Mouse (Mus musculus): ENCODE measurements around the gene Psd. TPM values are rescaled to one million over a fixed set of nuclear protein-coding genes. Genes with fewer than 3 reads are reported as not detected.

Gene Psd
- polyA plus RNA-seq, 1 experiment from 2014 or later: 99.1 TPM

GRCm38 (mm10) chr19:46287566-46287965 lies 39.4 kb downstream of the Psd start:
- H3K4me3 ChIP-seq (ENCODE audit: low read length): no peak overlapping the region
- H3K4me1 ChIP-seq (ENCODE audit: control insufficient read depth, insufficient read depth, low read depth, low read length): no peaks in the 10 kb centered on the region
- ATAC-seq: no peak
- no peaks in the 10 kb centered on the region for H3K9me3 ChIP-seq (ENCODE audit: control insufficient read depth, low read length)
- no peak overlapping the region for H3K9ac ChIP-seq (ENCODE audit: low read depth, low read length)
- H3K27me3 ChIP-seq (replicated peaks; ENCODE audit: control insufficient read depth, insufficient read depth, low read length): no peaks in the 10 kb centered on the region; the same call in 1 of the 2 replicates
- H3K27ac ChIP-seq (ENCODE audit: low read depth, low read length): no peak overlapping the region
- peaks cover 24% of the 10 kb centered on the region for H3K36me3 ChIP-seq (ENCODE audit: control insufficient read depth, insufficient read depth, low read length)
- 82% methylated on average over 3 of the region's 3 CpGs for WGBS
- H3K4me2 ChIP-seq (ENCODE audit: low read length): no peak overlapping the region

DNA sequence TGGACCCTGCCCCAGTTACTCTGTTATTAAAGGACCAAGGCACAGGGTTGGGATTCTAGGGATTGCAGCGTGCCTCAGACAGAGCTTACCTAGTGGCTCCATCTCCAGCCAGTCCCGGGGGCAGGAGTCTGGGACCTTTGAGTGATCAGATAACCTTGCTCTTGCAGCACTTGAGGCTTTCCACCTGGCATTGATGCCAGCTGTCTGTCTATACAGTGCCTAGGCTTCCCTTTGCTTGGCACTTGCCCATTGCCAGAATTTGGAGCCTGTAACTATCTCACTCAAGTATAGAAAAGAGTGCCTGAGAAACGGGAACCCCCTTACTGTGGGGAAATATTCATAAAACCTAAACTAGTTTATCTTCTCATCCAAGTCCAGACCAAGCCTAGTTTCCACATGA lies 40.0 kb downstream of the Psd start:
- no peak overlapping the region for H3K4me2 ChIP-seq (ENCODE audit: low read length)
- H3K4me3 ChIP-seq (ENCODE audit: low read length): no peak overlapping the region
- H3K27ac ChIP-seq (ENCODE audit: low read depth, low read length): no peak overlapping the region
- H3K27me3 ChIP-seq (replicated peaks; ENCODE audit: control insufficient read depth, insufficient read depth, low read length): no peaks in the 10 kb centered on the region; the same call in 1 of the 2 replicates
- no peak for ATAC-seq
- no peaks in the 10 kb centered on the region for H3K4me1 ChIP-seq (ENCODE audit: control insufficient read depth, insufficient read depth, low read depth, low read length)
- WGBS: 91% methylated on average over 3 of the region's 3 CpGs
- no peak overlapping the region for H3K9ac ChIP-seq (ENCODE audit: low read depth, low read length)
- peaks cover 30% of the 10 kb centered on the region for H3K36me3 ChIP-seq (ENCODE audit: control insufficient read depth, insufficient read depth, low read length)
- H3K9me3 ChIP-seq (ENCODE audit: control insufficient read depth, low read length): no peaks in the 10 kb centered on the region

DNA sequence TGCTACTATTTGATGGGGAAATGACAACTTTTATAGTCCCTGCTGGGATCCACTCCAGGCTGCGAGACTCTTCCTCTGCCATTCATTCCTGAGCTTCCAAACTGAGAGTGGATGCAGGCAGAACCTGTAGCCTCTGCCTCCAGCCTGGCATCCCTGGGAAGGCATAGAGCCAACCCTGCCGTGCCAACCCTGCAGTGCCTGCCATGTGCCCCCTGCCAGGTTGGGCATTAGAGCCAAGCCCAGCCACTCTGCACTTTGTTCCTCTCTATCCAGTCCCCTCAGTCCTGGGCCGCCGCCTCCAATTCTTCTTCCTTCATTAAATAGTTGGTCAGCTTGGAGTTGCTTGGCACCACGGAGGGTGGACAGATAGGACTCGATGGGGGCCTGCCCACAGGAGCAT lies 40.9 kb downstream of the Psd start:
- WGBS: 78% methylated on average over 6 of the region's 6 CpGs
- H3K36me3 ChIP-seq (ENCODE audit: control insufficient read depth, insufficient read depth, low read length): peaks cover 36% of the 10 kb centered on the region
- no peaks in the 10 kb centered on the region for H3K4me1 ChIP-seq (ENCODE audit: control insufficient read depth, insufficient read depth, low read depth, low read length)
- H3K4me2 ChIP-seq (ENCODE audit: low read length): no peak overlapping the region
- H3K9ac ChIP-seq (ENCODE audit: low read depth, low read length): no peak overlapping the region
- ATAC-seq: no peak
- no peaks in the 10 kb centered on the region for H3K9me3 ChIP-seq (ENCODE audit: control insufficient read depth, low read length)
- no peak overlapping the region for H3K27ac ChIP-seq (ENCODE audit: low read depth, low read length)
- H3K4me3 ChIP-seq (ENCODE audit: low read length): no peak overlapping the region
- H3K27me3 ChIP-seq (replicated peaks; ENCODE audit: control insufficient read depth, insufficient read depth, low read length): no peaks in the 10 kb centered on the region

DNA sequence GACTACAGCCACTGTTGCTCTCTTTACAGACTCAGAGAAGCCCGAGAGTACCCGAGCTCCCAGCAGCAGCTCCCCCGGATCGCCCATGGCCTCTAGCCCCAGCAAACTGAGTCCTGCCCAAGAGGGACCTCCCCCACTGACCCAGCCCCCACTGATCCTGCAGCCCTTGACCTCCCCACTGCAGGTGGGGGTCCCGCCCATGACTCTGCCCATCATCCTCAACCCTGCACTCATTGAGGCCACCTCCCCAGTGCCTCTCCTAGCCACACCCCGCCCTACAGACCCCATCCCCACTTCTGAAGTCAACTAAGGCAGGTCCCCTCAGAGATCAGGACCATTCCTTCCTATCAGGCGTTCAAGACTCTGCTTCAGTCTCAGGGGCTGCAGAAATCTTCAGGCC lies 41.3 kb downstream of the Psd start:
- H3K4me1 ChIP-seq (ENCODE audit: control insufficient read depth, insufficient read depth, low read depth, low read length): no peaks in the 10 kb centered on the region
- H3K36me3 ChIP-seq (ENCODE audit: control insufficient read depth, insufficient read depth, low read length): peaks cover 39% of the 10 kb centered on the region
- no peaks in the 10 kb centered on the region for H3K9me3 ChIP-seq (ENCODE audit: control insufficient read depth, low read length)
- WGBS: 91% methylated on average over 7 of the region's 7 CpGs
- no peak overlapping the region for H3K27ac ChIP-seq (ENCODE audit: low read depth, low read length)
- ATAC-seq: no peak
- no peak overlapping the region for H3K9ac ChIP-seq (ENCODE audit: low read depth, low read length)
- H3K4me3 ChIP-seq (ENCODE audit: low read length): no peak overlapping the region
- H3K4me2 ChIP-seq (ENCODE audit: low read length): no peak overlapping the region
- H3K27me3 ChIP-seq (replicated peaks; ENCODE audit: control insufficient read depth, insufficient read depth, low read length): no peaks in the 10 kb centered on the region

GRCm38 (mm10) chr19:46284686-46285085 lies 42.3 kb downstream of the Psd start:
- H3K9ac ChIP-seq (ENCODE audit: low read depth, low read length): no peak overlapping the region
- no peaks in the 10 kb centered on the region for H3K27me3 ChIP-seq (replicated peaks; ENCODE audit: control insufficient read depth, insufficient read depth, low read length)
- no peaks in the 10 kb centered on the region for H3K9me3 ChIP-seq (ENCODE audit: control insufficient read depth, low read length)
- peaks cover 47% of the 10 kb centered on the region for H3K36me3 ChIP-seq (ENCODE audit: control insufficient read depth, insufficient read depth, low read length)
- no peak overlapping the region for H3K27ac ChIP-seq (ENCODE audit: low read depth, low read length)
- no peak overlapping the region for H3K4me3 ChIP-seq (ENCODE audit: low read length)
- WGBS: 91% methylated on average over 4 of the region's 4 CpGs
- no peak overlapping the region for H3K4me2 ChIP-seq (ENCODE audit: low read length)
- H3K4me1 ChIP-seq (ENCODE audit: control insufficient read depth, insufficient read depth, low read depth, low read length): no peaks in the 10 kb centered on the region
- no peak for ATAC-seq

GRCm38 (mm10) chr19:46282081-46282849 lies 44.7 kb downstream of the Psd start:
- Histone ChIP-seq H3K4me1 (ENCODE audit: control insufficient read depth, insufficient read depth, low read depth, low read length) (no peaks in the 10 kb centered on the region), H3K27me3 (replicated peaks; ENCODE audit: control insufficient read depth, insufficient read depth, low read length) (no peaks in the 10 kb centered on the region), H3K4me3 (ENCODE audit: low read length) (no peak overlapping the region), H3K9ac (ENCODE audit: low read depth, low read length) (no peak overlapping the region), H3K36me3 (ENCODE audit: control insufficient read depth, insufficient read depth, low read length) (peaks cover 54% of the 10 kb centered on the region), H3K9me3 (ENCODE audit: control insufficient read depth, low read length) (no peaks in the 10 kb centered on the region), H3K27ac (ENCODE audit: low read depth, low read length) (no peak overlapping the region), H3K4me2 (ENCODE audit: low read length) (no peak overlapping the region)
- 97% methylated on average over 11 of the region's 11 CpGs for WGBS
- no peak for ATAC-seq

- H3K27me3 ChIP-seq (replicated peaks; ENCODE audit: control insufficient read depth, insufficient read depth, low read length): no peaks in the 10 kb centered on the region
- H3K4me2 ChIP-seq (ENCODE audit: low read length): no peak overlapping the region
- no peak overlapping the region for H3K4me3 ChIP-seq (ENCODE audit: low read length)
- H3K9me3 ChIP-seq (ENCODE audit: control insufficient read depth, low read length): no peaks in the 10 kb centered on the region; the same call in 1 of the 2 replicates
- no peak overlapping the region for H3K9ac ChIP-seq (ENCODE audit: low read depth, low read length)
- no peak for ATAC-seq
- no peaks in the 10 kb centered on the region for H3K4me1 ChIP-seq (ENCODE audit: control insufficient read depth, insufficient read depth, low read depth, low read length)
- no peak overlapping the region for H3K27ac ChIP-seq (ENCODE audit: low read depth, low read length)
- peaks cover 48% of the 10 kb centered on the region for H3K36me3 ChIP-seq (ENCODE audit: control insufficient read depth, insufficient read depth, low read length)
Measured at GRCm38 (mm10) chr19:46275307-46275706, 51.6 kb downstream of the Psd start.

- Histone ChIP-seq H3K4me3 (ENCODE audit: low read length) (no peak overlapping the region), H3K36me3 (ENCODE audit: control insufficient read depth, insufficient read depth, low read length) (peaks cover 59% of the 10 kb centered on the region), H3K9me3 (ENCODE audit: control insufficient read depth, low read length) (no peaks in the 10 kb centered on the region), H3K27me3 (replicated peaks; ENCODE audit: control insufficient read depth, insufficient read depth, low read length) (no peaks in the 10 kb centered on the region), H3K27ac (ENCODE audit: low read depth, low read length) (no peak overlapping the region), H3K9ac (ENCODE audit: low read depth, low read length) (no peak overlapping the region), H3K4me2 (ENCODE audit: low read length) (no peak overlapping the region), H3K4me1 (ENCODE audit: control insufficient read depth, insufficient read depth, low read depth, low read length) (no peaks in the 10 kb centered on the region)
- WGBS: 91% methylated on average over 7 of the region's 7 CpGs
- no peak for ATAC-seq
Measured at GRCm38 (mm10) chr19:46264762-46265161, 62.2 kb downstream of the Psd start.
